Mouse (Mus musculus) induced T-regulatory cell, adult 2 months (primary cell): ENCODE results near the gene Itgb4.

Experiments
- DNase-seq: peaks from one replicate; pipeline ENCODE4 v3.0.0-alpha.2; 2012; ENCODE audit warnings: low read depth

Gene Itgb4

GRCm38 (mm10) chr11:115974309-115975082, at the start of gene Itgb4:
Gene Itgb4 (plus strand): TSS chr11:115974709.
- peak; percentile 72 for DNase-seq

GRCm38 (mm10) chr11:115929031-115929430, 45.5 kb upstream of the Itgb4 start:
- DNase-seq: no peak

- no peak for DNase-seq
Measured at GRCm38 (mm10) chr11:115929818-115930217, 44.7 kb upstream of the Itgb4 start.

- no peak for DNase-seq
Measured at GRCm38 (mm10) chr11:115931235-115931634, 43.3 kb upstream of the Itgb4 start.

- peak; percentile 99 for DNase-seq
Measured at GRCm38 (mm10) chr11:115933108-115933746, 41.3 kb upstream of the Itgb4 start, which contains the start of the genes Sap30bp and Recql5. Gene Sap30bp (plus strand): TSS chr11:115933282. Gene Recql5 (minus strand): TSS chr11:115933477.

GRCm38 (mm10) chr11:115933747-115934110, 40.8 kb upstream of the Itgb4 start:
- DNase-seq: no peak

- DNase-seq: peak; percentile 87
Measured at GRCm38 (mm10) chr11:115939690-115940329, 34.7 kb upstream of the Itgb4 start.

- no peak for DNase-seq
Measured at GRCm38 (mm10) chr11:115941980-115942379, 32.5 kb upstream of the Itgb4 start.

GRCm38 (mm10) chr11:115945247-115945646, 29.3 kb upstream of the Itgb4 start:
- DNase-seq: no peak

- no peak for DNase-seq
Measured at GRCm38 (mm10) chr11:115946221-115946828, 28.2 kb upstream of the Itgb4 start.

GRCm38 (mm10) chr11:115948316-115948715, 26.2 kb upstream of the Itgb4 start:
- DNase-seq: no peak

GRCm38 (mm10) chr11:115950719-115951118, 23.8 kb upstream of the Itgb4 start:
- no peak for DNase-seq

GRCm38 (mm10) chr11:115954712-115955111, 19.8 kb upstream of the Itgb4 start:
- DNase-seq: peak; percentile 67

GRCm38 (mm10) chr11:115955195-115955858, 19.2 kb upstream of the Itgb4 start:
- DNase-seq: peak; percentile 65

GRCm38 (mm10) chr11:115956453-115956852, 18.1 kb upstream of the Itgb4 start:
- no peak for DNase-seq

GRCm38 (mm10) chr11:115957971-115958370, 16.5 kb upstream of the Itgb4 start:
- DNase-seq: no peak

GRCm38 (mm10) chr11:115959018-115959417, 15.5 kb upstream of the Itgb4 start:
- no peak for DNase-seq

- no peak for DNase-seq
Measured at GRCm38 (mm10) chr11:115962651-115963412, 11.7 kb upstream of the Itgb4 start.

GRCm38 (mm10) chr11:115964977-115965604, 9.4 kb upstream of the Itgb4 start:
- DNase-seq: no peak

GRCm38 (mm10) chr11:115968731-115969405, 5.6 kb upstream of the Itgb4 start:
- DNase-seq: peak; percentile 17
